Mouse (Mus musculus) common myeloid progenitor, adult 5-6 weeks (primary cell): ENCODE measurements at regions not wholly inside any gene's neighbourhood (a gene's known extent, or its start where the extent isn't known, plus 50 kb on each side); places are given as distances from the start of the nearest gene placed in this dataset.

Source experiments
- ATAC-seq: replicated peaks from 2 replicates; pipeline ENCODE4 v1.8.0; 2016; ENCODE audit warnings: low read depth, mild to moderate bottlenecking, moderate TSS enrichment, inconsistent platforms; ENCODE audit not compliant: poor library complexity, severe bottlenecking

GRCm38 (mm10) chr13:60541165-60541564 lies 60.6 kb upstream of the Dapk1 start:
- peak; percentile 51; the same call in 1 of the 2 replicates for ATAC-seq

DNA sequence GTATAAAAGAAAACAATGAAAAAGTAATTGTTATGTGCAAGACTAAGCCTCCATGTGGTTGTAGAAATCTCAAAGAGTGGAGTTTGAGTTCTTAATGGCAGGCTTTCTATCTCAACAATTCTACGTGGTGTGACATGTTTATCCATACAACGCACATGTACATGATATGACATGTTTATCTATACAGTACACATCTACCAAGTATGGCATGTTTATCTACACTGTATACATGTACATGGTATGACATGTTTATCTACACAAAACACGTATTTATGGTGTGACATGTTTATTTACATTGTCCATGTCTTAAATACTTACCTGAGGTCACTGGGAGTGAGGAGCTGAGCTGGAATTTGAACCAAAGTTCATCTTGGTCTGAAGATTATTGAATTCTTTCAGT lies 57.4 kb upstream of the Dapk1 start:
- no peak for ATAC-seq

GRCm38 (mm10) chr13:60545999-60546733 lies 55.6 kb upstream of the Dapk1 start:
- no peak for ATAC-seq
